Mouse (Mus musculus): Measurements from ENCODE around the gene Prss50.

The Prss50 gene

DNA sequence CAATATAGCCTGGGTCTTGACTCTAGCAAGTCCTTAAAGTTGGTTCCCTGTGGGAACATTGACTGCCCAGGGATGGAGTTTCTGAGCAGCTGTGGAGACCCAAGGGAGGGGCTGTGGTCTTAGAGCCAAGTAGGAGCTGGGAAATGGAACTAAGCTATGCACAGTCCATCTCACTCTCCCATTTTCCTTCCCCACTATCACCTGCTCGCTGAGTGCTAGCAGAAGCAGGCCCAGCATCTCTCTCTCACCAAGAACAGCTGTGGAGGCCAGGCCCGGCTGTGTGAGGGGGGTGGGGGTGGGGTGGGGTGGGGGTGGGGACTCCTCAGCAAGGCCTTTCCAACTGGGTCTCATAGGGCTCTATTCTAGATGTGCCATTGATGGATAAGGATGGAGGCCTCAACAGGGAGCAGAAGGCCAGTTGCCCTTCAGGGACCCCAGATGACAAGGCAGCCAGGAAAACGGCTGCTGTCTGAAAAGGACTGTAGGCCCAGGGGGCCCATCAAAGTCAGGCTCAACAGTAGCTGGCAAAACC lies 17.0 kb downstream of the Prss50 start:
- DNase-seq (ENCODE audit: low read depth, low spot score), result no peak

DNA sequence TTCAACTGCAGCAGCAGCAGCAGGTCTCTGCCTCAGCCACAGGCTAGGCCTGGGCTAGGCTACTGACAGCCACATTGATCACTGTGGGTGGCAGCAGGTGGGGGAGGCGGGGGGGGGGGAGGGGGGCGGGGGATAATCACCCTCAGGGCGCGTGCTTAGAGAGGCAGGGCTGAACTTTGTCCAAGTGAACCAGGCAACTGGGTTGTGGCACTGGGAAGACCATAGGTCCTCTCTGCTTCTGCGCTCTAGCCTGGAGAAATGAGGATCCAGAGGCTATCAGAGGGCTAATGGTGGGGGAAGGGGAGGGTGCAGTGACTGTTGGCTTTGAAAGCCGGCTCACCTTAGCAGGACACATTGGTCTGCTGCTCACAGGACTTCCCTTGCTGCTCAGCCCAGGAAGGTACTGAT lies 17.5 kb downstream of the Prss50 start:
- DNase-seq (ENCODE audit: low read depth, low spot score), result no peak

DNA sequence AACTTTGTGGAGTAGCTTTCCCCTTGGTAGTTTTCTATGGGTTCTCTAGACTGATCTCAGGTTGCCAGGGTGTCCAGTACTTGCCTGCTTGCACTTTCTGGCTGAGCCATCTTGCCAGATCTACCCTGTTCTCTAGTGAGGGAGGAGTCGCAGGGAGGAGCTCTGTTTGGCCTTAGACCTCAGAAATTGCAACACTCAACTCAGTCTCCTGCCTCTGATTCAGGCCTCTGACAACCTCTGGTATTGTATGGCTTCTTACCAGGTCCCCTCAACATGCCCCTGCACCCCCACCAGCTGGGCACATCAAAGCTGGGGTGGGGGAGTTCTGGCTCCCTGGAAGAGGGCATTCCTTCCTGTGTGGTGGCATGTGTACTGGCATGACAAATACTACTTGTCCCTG lies 19.6 kb downstream of the Prss50 start:
- no peak for DNase-seq (ENCODE audit: low read depth, low spot score)

DNA sequence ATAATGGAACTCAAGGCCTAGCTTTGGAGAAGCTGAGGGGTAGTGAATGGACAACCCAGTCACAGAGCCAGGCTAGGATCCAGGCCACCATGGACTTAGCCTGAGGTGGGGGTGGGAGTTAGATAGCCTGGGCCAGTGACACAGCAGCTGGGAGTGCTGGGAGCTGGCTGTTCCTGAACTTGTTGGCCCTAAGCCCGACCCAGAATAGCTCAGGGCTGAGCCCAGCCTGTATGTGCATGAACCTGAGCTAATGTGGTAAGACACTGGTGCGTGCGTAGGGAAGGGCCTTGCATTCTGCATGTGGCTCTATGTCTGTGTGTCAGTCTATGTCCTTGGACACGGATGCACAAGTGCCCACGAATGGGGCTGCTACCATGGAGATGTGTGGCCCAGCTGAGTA lies 20.1 kb downstream of the Prss50 start:
- no peak for DNase-seq (ENCODE audit: low read depth, low spot score)

DNA sequence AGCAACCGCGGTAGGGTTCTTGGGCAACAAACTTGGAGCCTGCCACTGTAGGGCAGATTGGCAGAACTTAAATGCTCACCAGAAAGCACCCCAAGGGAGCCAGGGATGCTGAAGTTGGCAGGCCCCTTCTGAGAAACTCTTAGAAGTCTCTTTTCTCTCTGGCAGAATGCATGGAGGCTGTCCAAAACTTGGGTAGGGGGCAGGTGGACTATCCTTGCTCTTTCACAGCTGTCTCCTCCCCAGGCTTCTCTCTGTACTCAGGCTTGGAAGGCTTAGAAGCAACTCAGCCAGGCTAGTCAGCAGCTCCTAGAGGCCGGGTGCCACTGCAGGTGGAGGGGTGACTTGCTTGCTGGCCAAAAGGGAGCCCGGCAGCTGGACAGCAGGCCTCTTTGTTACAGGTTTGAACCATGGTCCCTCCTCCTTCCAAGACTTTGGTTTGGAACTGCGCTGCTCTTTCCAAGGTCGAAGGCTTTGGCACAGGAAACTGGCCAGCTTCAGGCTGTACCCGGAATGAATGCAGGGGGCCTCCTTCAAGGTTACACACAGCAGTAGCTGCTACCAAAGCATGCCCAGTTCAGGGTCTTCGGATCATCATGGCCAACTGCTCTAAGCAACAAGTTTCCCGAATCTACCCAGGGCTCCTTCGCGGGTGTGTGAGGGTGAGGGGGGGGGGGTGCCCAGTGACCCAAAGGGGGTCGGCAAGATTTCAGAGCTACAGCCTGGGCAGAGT lies 21.6 kb downstream of the Prss50 start, which contains the start of gene Als2cl:
TSS of gene Als2cl (plus strand) at position 680 of the 730 bp plus-strand sequence.
- DNase-seq (ENCODE audit: low read depth, low spot score), result no peak

DNA sequence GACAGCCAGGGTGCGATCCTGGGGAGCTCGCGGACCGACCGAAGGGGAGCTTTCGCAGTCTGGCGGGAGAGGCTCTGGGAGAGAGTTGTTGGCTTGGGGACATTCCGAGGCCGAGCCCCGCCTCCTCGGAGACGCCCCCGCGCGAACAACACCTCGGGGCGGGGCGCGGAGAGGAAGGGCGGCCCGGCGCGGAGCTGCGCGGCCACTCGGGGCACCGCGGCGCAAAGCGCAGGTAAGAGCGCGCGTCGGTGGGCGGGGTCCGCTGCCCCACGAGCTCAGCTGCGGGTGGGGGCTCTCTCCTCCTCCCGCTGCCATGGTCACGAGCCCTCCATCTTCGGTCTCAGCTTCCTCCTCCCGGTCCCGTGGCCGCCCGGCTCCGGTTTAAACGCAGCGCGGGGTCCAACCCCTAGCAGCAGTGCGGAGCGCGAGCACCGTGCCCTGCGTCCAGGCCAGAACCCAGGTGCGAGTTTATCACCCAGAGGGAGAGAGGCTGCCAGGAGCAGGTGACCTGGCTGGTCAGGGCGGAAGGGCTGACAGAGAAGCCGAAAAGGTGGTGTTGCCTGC lies 22.3 kb downstream of the Prss50 start, which contains the start of gene Tmie:
TSS of gene Tmie (minus strand) at position 116 of the 564 bp plus-strand sequence.
- DNase-seq (ENCODE audit: low read depth, low spot score), result no peak

DNA sequence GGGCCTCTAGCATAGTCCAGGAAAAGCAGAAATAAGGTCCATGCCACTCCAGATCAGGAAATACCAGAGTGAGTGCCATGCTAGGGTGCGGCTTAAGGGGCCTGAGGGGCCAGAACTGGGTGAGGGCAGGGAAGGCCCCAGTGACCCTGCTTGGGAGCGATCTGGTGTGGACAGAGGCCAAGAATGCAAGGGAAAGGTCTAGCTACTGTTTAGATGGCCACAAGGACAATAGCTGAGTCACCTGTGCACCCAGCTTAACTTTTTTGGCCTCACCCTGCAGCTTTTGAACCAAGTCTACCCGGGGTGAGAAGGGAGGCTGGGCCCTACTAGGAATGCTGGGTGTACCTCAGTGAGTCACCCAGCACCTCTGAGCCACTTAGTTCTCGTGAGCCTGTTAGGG lies 23.0 kb downstream of the Prss50 start:
- DNase-seq (ENCODE audit: low read depth, low spot score), result no peak

DNA sequence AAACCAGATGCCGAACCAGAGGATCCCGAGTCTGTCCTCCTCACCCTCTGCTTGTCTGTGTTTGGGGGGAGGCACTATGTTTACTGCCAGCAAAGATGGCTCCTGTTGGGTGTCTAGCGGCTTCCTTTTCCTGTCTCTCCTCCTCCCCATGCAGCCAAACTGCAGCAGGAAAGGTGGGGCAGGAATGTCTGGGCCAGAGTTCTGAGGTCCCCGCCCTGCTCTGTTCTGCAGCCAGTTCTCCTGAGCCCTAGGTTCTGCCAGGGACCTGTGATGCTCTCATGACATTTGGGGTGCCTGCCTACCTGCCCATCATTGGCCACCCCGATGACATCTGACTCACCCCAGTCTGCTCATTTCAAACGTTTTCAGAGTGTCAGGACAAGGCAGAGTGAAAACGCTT lies 24.2 kb downstream of the Prss50 start:
- DNase-seq (ENCODE audit: low read depth, low spot score), result no peak

DNA sequence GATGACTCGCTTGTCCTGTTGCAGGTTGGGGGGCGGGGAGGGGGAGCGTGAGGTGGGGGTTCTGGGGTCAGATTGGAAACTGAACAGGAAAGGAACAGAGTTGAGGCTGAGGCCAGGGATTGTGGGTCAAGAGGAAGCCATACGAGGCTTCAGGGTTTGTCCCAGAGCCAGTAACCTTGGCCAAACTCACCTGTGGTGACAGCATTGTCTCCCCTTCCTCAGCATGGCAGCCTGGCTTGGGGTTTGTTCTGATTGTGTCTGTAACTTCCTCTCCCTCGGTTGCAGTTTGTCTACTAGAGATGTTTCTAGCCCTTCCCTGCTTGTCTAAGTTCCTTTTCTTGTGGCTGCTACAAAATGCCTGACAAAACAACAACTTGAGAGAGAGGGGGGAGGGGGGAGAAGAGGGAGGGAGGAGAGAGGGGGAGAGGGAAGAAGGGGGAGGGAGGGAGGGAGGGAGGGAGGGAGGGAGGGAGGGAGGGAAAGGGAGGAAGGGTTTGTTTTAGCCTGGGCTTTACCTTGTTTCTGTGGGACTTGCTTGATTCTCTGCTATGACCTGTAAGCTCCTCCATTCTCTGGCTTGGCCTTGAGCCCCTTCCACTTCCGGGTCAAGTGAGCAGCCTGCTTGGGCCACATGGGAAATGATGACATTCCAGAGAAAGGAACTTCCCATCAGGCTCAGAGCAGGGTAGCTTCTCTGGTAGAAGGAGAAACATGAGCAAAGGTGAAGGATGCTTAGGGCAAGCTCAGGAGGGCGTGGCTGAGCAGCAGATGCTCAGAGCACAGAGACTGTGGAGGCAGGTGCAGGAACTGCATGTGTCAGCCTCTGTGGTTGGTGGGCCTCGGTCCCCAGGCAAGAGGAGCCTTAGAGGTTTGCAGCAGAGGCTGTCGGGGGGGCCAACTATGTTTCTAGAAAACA lies 29.9 kb downstream of the Prss50 start:
- DNase-seq (ENCODE audit: low read depth, low spot score), result no peak

DNA sequence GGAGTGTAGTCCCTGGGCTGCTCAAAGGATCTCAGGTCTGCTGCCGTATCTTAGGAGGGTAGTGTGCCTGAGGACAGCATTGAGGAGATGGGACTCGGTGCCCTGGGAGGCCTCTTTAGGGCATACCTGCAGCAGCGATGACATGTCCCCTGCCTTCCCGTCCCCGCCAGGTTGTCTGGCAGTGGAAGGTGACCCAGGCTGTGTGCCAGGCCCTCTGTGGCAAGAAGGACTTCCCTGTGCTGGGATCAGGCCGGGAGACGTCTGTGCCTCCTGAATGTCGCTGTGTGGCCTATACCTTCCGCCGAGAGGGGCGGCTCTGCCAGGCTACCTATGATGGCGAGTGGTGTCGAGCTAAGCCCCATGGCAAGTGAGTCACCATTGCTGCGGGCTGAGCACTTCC lies 31.2 kb downstream of the Prss50 start:
- DNase-seq (ENCODE audit: low read depth, low spot score), result no peak

DNA sequence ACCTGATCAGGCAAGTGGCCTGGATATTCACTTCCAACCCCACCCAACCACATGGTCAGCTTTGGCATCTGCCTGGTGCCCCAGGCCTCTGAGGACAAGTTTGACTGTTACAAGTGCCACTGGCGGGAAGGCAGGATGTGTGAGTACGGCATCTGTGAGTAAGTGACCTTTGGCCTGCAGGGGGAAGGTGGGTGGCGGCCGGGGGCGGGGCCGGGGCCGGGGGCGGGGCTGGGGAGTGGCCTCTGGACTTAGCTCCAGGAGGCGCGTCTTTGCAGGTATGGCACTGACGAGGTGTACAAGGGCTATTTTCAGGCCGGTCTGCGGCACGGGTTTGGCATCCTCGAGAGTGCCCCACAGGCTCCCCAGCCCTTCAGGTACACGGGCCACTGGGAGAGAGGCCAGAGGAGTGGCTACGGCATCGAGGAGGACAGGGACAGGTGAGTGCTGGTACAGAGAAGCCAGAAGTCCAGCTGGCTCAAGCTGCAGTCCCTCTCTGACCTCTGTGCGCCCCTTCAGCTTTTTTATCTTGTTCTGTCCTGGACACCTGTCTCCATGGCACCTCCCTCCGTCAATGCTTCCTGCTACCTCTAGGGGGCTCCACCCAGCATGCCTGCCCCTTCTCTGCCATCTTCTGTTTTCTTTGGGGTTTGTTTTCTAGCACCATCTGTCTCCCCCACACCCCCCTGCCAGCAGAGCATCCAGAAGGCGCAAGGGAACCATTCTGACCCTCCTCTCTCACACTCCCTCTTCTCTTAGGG lies 32.4 kb downstream of the Prss50 start:
- DNase-seq (ENCODE audit: low read depth, low spot score), result no peak

DNA sequence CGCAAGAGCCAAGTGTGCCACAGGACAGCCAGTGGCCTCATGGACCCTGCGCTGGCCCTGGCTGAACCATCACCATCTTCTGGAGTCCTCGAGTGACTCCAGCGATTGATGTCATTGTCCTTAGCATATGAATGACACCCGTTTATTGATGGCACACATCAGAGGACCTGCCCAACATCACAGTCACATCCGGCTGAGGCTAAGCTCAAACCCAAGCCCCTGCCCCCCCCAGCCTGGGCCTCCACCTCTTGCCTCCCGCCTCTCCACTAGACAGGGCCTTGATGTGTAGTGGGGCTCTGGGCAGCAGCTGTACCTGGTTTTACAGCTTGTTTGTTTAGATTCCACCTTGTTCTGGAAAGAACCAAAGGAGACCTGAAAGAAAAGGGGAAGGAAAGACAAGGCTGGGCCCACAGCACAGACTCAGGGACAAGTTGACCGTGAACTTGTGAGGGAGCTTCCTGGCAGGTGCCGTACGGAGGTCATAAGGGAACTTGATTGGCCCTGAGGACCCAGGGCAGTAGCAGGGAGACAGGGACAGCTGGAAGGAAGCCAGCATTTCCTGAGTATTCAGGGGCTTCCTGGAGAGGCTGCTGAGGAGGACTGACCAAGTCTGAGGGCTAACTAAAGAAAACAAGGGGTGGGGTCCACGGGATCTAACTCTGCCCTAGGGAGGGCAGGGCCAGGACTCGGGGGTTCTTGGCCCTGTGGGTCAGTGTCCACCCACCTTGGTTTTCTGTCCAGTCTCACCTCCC lies 33.5 kb downstream of the Prss50 start:
- no peak for DNase-seq (ENCODE audit: low read depth, low spot score)

DNA sequence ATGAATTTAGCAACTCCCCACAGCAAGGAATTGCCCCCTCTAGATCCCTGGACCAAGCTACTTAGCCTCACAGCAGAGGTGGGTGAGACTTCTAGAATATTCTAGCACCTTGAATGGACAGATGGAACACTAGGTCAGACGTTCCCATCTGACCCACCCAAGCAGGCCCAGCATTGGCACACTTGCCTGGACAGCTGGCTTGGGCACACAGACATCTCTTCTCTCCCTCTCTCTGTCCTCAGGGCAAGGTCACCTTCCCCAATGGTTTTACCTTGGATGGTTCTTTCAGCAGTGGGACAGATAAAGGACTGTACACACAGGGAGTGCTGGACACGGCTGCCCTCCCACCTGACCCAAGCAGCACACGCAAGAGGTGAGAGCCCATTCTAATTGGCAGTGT lies 34.8 kb downstream of the Prss50 start:
- DNase-seq (ENCODE audit: low read depth, low spot score), result no peak

DNA sequence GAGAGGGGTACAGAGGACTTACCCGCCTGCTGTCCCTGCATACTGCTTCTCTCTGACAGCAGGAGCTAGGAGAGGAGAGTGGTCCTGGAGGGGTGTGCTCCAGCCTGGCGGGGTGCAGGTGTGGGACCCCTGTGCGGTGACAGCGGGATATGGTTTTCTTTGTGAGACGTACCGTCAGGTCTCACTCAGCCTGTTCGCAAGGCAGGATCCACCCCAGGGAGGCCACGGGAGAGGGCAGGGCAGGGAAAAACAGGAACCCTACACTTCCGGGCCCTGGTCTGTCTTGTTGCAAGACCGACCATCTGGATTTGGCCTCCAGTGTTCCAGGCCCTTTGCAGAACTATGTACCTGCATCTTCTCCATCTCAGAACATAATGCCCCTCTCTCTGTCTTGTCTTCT lies 35.7 kb downstream of the Prss50 start:
- DNase-seq (ENCODE audit: low read depth, low spot score), result no peak

DNA sequence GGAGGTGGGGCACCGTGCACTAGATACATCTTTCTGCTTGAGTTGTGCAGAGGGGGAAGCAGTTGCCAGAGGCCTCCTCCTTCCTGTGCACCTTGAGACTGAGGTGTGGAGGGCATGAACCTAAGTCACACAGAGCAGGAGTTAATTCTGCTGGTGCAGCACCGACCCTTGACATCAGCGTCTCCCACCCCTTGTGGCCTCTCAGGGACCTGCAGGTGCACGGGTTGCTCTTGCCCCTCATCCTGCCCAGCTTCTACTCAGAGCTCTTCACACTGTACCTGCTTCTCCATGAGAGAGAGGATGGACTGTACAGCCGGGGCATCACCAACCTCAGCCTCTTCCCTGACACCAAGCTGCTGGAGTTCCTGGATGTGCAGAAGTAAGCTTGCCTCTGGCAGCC lies 37.7 kb downstream of the Prss50 start:
- no peak for DNase-seq (ENCODE audit: low read depth, low spot score)

DNA sequence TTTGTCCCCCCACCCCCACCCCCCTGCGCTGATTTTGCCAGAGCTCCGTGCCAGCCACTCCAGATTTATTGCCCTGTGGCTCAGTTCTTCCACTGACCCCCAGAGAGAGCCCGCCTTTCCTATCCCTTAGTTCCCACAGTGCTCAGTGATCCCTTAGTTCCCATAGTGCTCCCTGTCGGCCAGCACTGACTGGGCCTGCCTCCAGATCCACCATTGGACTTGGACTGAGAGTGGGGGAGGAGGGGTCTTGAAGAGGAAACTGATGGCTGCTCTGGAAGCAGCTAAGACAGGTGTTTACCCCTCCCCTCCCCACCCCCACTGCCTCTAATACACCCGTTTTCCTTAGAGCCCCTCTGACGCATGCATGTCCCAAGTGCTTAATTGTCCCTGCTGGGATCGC lies 38.2 kb downstream of the Prss50 start:
- no peak for DNase-seq (ENCODE audit: low read depth, low spot score)

DNA sequence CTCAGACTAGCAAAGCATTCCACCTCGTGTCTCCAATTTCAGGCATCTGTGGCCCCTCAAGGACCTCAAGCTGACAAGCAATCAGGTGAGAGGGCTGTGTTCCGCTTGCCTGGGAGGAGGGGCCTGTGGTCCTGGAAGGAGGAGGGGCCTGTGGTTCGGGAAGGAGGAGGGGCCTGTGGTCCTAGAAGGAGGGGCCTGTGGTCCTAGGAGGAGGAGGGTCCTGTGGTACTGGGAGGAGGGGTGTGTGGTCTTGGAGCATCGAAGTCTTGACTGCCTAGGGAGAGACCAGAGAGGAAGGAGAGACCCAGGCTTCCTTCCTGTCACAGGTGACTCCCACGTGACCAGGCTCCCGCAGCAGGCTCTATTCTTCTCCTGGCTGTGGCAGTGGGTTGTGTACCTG lies 38.8 kb downstream of the Prss50 start:
- no peak for DNase-seq (ENCODE audit: low read depth, low spot score)

DNA sequence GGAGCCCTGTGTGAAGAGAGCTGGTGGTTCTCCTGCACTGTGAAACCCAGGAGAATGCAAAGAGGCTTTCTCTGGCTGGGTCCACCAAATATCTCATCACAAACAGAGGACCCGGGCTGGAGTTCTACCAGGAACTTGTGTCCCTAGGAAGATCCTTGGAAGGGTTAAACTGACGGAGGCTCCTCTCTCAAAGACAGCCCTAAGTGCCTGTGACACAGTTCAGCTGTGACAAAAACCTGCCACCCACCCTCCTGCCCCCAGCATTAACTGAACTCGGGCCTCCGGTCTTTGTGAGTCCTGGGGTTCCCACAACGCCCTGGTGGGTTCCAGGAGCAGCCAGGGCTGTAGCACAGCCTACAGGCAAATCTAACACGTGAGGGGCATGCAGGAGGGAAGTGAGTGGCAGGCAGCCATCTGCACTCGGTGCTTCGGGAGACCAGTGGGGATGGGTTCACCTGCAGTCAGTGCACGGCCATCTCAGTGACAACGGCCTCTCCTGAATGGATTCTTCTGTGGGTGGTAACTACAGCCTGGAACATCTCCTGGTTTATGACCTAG lies 41.8 kb downstream of the Prss50 start:
- DNase-seq (ENCODE audit: low read depth, low spot score), result no peak

DNA sequence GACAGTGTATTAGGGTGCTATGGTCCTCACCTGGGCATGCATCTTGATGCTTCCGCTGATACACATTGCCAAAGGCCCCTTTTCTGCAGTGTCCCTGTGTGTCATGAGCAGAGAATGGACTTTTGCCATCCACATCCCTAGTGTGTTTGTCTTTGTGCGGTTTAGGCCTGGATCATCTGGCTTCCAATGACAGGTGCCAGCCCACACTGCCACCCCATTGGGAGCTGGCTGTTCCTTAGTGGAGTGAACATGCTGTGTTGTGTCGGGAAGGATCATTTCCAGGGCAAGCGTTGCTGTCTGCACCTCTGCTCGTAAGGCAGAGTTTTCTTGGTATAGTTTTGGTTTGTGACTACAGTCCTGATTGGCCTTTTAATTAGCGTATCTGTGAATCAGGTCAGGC lies 43.4 kb downstream of the Prss50 start:
- DNase-seq (ENCODE audit: low read depth, low spot score), result no peak

DNA sequence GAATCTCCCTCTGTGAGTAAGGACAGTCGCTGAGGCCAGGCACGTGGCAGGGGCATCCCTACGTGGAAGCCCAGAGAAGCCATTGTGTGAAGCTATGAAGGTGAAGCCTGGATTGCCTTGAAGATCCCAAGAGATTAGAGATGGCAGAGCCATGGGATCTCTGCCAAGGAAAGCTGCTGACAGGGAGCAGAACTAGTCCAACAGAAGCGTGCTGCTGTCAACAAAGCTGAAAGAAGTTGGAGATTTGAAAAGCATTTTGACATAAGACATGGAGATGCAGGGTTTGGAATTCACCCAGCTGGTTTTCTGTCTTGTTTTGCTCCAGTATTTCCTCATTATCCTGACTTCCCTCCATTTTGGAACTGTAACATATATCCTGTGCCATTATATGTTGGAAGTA lies 44.5 kb downstream of the Prss50 start:
- no peak for DNase-seq (ENCODE audit: low read depth, low spot score)
